Mouse (Mus musculus) bone marrow macrophage, adult 2 months (primary cell): ENCODE data around the gene Zc3h12c.
A peak's percentile ranks its signal among the peaks of the same experiment; 100 is the strongest.

Source experiments
- CTCF ChIP-seq: IDR thresholded peaks from 2 replicates; pipeline ENCODE4 v1.5.1; 2012; ENCODE audit warnings: low read depth, mild to moderate bottlenecking, low read length, moderate library complexity
- POLR2A ChIP-seq: IDR thresholded peaks from 2 replicates; pipeline ENCODE4 v1.6.1; 2012; ENCODE audit warnings: mild to moderate bottlenecking, low read depth, low read length, borderline replicate concordance

- TF ChIP-seq POLR2A (no peak), CTCF (peak; percentile 98)
Measured at GRCm38 (mm10) chr9:52098600-52098999, 69.8 kb downstream of the Zc3h12c start.
